Mouse (Mus musculus) E14TG2a.4 (cell line): ENCODE results near the gene Retnla.

Source experiments
- CTCF ChIP-seq: conservative IDR thresholded peaks from 2 replicates; pipeline ENCODE4 v1.5.1; 2014; ENCODE audit warnings: low read length
- NANOG ChIP-seq: IDR thresholded peaks from 2 replicates; pipeline ENCODE4 v1.6.1; 2014; ENCODE audit warnings: borderline replicate concordance, low read length, mixed read lengths
- POU5F1 ChIP-seq: IDR thresholded peaks from 2 replicates; pipeline ENCODE4 v1.6.1; 2014; ENCODE audit warnings: low read length, borderline replicate concordance

- no peak for TF ChIP-seq CTCF
- no peak for TF ChIP-seq POU5F1
- TF ChIP-seq NANOG, result no peak
These were observed 35.8 kb upstream of the Retnla start for GRCm38 (mm10) chr16:48806521-48806920.
